Mouse (Mus musculus) spleen, adult 2 months (tissue): ENCODE measurements around the gene Dixdc1. TPM values are rescaled to one million over a fixed set of nuclear protein-coding genes. Genes with fewer than 3 reads are reported as not detected.

Source experiments
- DNase-seq, 2 experiments: peaks; one replicate each; pipeline versions ENCODE4 v3.0.0 to v3.0.0-alpha.2; 2012 to 2021; ENCODE audit warnings: low spot score in 2 of 2, low read depth in 1 of 2
- H3K27ac ChIP-seq: fragments of 200-500 bp; 2 replicates; pipeline ENCODE4 v1.5.1; 2012; ENCODE audit warnings: low read length, inconsistent platforms; ENCODE audit not compliant: insufficient read depth
- H3K27me3 ChIP-seq: fragments of 200-500 bp; 2 replicates; pipeline ENCODE4 v1.6.1; 2012; ENCODE audit warnings: mild to moderate bottlenecking, moderate library complexity, low read length, inconsistent platforms; ENCODE audit not compliant: control insufficient read depth, insufficient read depth
- H3K36me3 ChIP-seq: fragments of 200-500 bp; 2 replicates; pipeline ENCODE4 v1.6.1; 2012; ENCODE audit warnings: mild to moderate bottlenecking, low read length, inconsistent platforms; ENCODE audit not compliant: control insufficient read depth, insufficient read depth
- H3K4me1 ChIP-seq: fragments of 200-500 bp; 2 replicates; pipeline ENCODE4 v1.6.1; 2011; ENCODE audit warnings: inconsistent platforms; ENCODE audit not compliant: control insufficient read depth, insufficient read depth, insufficient read length
- H3K4me3 ChIP-seq: fragments of 200-500 bp; 2 replicates; pipeline ENCODE4 v1.5.1; 2011; ENCODE audit warnings: mild to moderate bottlenecking, inconsistent platforms; ENCODE audit not compliant: insufficient read depth, insufficient read length; ENCODE audit errors: extremely low read depth
- CTCF ChIP-seq: fragments of 200-500 bp; IDR thresholded peaks from 2 replicates; pipeline ENCODE4 v1.5.1; 2011; ENCODE audit warnings: mild to moderate bottlenecking, inconsistent platforms; ENCODE audit not compliant: insufficient read depth, insufficient read length, insufficient replicate concordance; ENCODE audit errors: extremely low read depth
- POLR2A ChIP-seq: fragments of 200-500 bp; IDR thresholded peaks from 2 replicates; pipeline ENCODE4 v1.6.1; 2011; ENCODE audit warnings: low read depth, low read length, inconsistent platforms
- WGBS: fragments of 180-500 bp; shearing (Covaris S2); methylation state at CpG from one replicate; pipeline ENCODE4 v1.1.7; 2018; 5-methylcytosine and 5-hydroxymethylcytosine counted together
- polyA plus RNA-seq: library from polyadenylated mRNA; depleted of rRNA; stranded (reverse); fragments of >200 nt; gene quantifications from 2 replicates; pipeline ENCODE4 v1.2.3, GENCODE M21; 2012

Dixdc1 gene
- polyA plus RNA-seq, 1 experiment = 0.35 TPM

GRCm38 (mm10) chr9:50692626-50693580, 46.4 kb downstream of the Dixdc1 start:
- no peaks in the 10 kb centered on the region for H3K4me1 ChIP-seq
- no peak for DNase-seq
- no peaks in the 10 kb centered on the region for H3K36me3 ChIP-seq
- H3K27me3 ChIP-seq = no peaks in the 10 kb centered on the region
- WGBS = 68% methylated on average over 13 of the region's 13 CpGs
- TF ChIP-seq CTCF = no peak
- TF ChIP-seq POLR2A = no peak
- H3K4me3 ChIP-seq = no peak overlapping the region
- H3K27ac ChIP-seq = no peak overlapping the region

- Histone ChIP-seq H3K27ac (no peak overlapping the region), H3K27me3 (no peaks in the 10 kb centered on the region), H3K4me3 (no peak overlapping the region), H3K4me1 (no peaks in the 10 kb centered on the region), H3K36me3 (no peaks in the 10 kb centered on the region)
- DNase-seq = no peak
- TF ChIP-seq POLR2A = no peak
- no peak for TF ChIP-seq CTCF
- WGBS = 73% methylated on average over 6 of the region's 6 CpGs
Measured at GRCm38 (mm10) chr9:50686866-50687652, 52.3 kb downstream of the Dixdc1 start.

- no peak overlapping the region for H3K27ac ChIP-seq
- H3K36me3 ChIP-seq = no peaks in the 10 kb centered on the region
- WGBS = 84% methylated on average over 7 of the region's 7 CpGs
- H3K27me3 ChIP-seq = no peaks in the 10 kb centered on the region
- H3K4me1 ChIP-seq = no peaks in the 10 kb centered on the region
- no peak overlapping the region for H3K4me3 ChIP-seq
- DNase-seq = no peak
- TF ChIP-seq POLR2A = no peak
- no peak for TF ChIP-seq CTCF
Measured at GRCm38 (mm10) chr9:50681727-50682126, 57.6 kb downstream of the Dixdc1 start.

- no peaks in the 10 kb centered on the region for H3K36me3 ChIP-seq
- no peak overlapping the region for H3K27ac ChIP-seq
- no peaks in the 10 kb centered on the region for H3K4me1 ChIP-seq
- no peaks in the 10 kb centered on the region for H3K27me3 ChIP-seq
- no peak overlapping the region for H3K4me3 ChIP-seq
- TF ChIP-seq POLR2A (no peak), CTCF (no peak)
- DNase-seq = no peak
- 79% methylated on average over 1 of the region's 1 CpGs for WGBS
Measured at GRCm38 (mm10) chr9:50679406-50679805, 59.9 kb downstream of the Dixdc1 start.

- H3K4me3 ChIP-seq = no peak overlapping the region
- H3K4me1 ChIP-seq = no peaks in the 10 kb centered on the region
- H3K27me3 ChIP-seq = no peaks in the 10 kb centered on the region
- WGBS = 28% methylated on average over 1 of the region's 1 CpGs
- no peaks in the 10 kb centered on the region for H3K36me3 ChIP-seq
- DNase-seq = no peak
- no peak overlapping the region for H3K27ac ChIP-seq
- TF ChIP-seq POLR2A (no peak), CTCF (no peak)
Measured at GRCm38 (mm10) chr9:50674771-50675170, 64.5 kb downstream of the Dixdc1 start.

GRCm38 (mm10) chr9:50670690-50671089, 68.6 kb downstream of the Dixdc1 start:
- WGBS = 21% methylated on average over 5 of the region's 5 CpGs
- Histone ChIP-seq H3K4me1 (no peaks in the 10 kb centered on the region), H3K36me3 (no peaks in the 10 kb centered on the region), H3K4me3 (no peak overlapping the region), H3K27ac (no peak overlapping the region), H3K27me3 (no peaks in the 10 kb centered on the region)
- TF ChIP-seq CTCF = peak; percentile 69; the same call in 1 of the 2 replicates
- TF ChIP-seq POLR2A = no peak
- peak; percentile 28 to 67 for DNase-seq
